Mouse (Mus musculus) gastrocnemius, postnatal 10 days (tissue): Measurements from ENCODE around the gene Gnl1. TPM values are rescaled to one million over a fixed set of nuclear protein-coding genes. Genes with fewer than 3 reads are reported as not detected.
"Not testable (repeated sequence)": the region's sequence is repeated elsewhere in the genome, so short reads cannot be mapped to it uniquely, and the experiment has no call there.

ENCODE experiments used
- DNase-seq: peaks from one replicate; pipeline ENCODE4 v3.0.0; 2021; ENCODE audit warnings: mixed read lengths
- long read RNA-seq, 2 experiments: library from polyadenylated mRNA; stranded (forward); transcript quantifications; one replicate each; pipeline ENCODE4 v2.0.0; 2021
- total RNA-seq, 2 experiments: library from RNA; stranded (reverse); gene quantifications; 2 replicates each; pipeline ENCODE4 v1.2.3; 2021

The Gnl1 gene
- 10 to 100 TPM; 21.7 to 28.5 TPM for total RNA-seq
- long read RNA-seq, experiment 1, transcript Gnl1-201 (12 exons, 2,848 nt): major isoform, 50 of 63 reads
- long read RNA-seq, experiment 1, partial matches to known transcripts: 11 of 63 reads
- long read RNA-seq, experiment 1, other reads (novel, unspliced or antisense): 2 of 63 reads
- long read RNA-seq, experiment 2, transcript Gnl1-201 (12 exons, 2,848 nt): major isoform, 52 of 63 reads
- long read RNA-seq, experiment 2, partial matches to known transcripts: 10 of 63 reads
- long read RNA-seq, experiment 2, other reads (novel, unspliced or antisense): 1 of 63 reads

GRCm38 (mm10) chr17:35979401-35980362, at the start of gene Gnl1, which contains the start of gene Prr3:
Gene Gnl1, plus strand, starts transcription at chr17:35979851.
Gene Prr3, minus strand, starts transcription at chr17:35980236.
- peak; percentile 86 for DNase-seq

- DNase-seq: no peak
Measured at GRCm38 (mm10) chr17:35930627-35931026, 49.0 kb upstream of the Gnl1 start.

GRCm38 (mm10) chr17:35932608-35933007, 47.0 kb upstream of the Gnl1 start:
- DNase-seq: no peak

GRCm38 (mm10) chr17:35935763-35936162, 43.9 kb upstream of the Gnl1 start:
- not testable (repeated sequence) for DNase-seq

DNA sequence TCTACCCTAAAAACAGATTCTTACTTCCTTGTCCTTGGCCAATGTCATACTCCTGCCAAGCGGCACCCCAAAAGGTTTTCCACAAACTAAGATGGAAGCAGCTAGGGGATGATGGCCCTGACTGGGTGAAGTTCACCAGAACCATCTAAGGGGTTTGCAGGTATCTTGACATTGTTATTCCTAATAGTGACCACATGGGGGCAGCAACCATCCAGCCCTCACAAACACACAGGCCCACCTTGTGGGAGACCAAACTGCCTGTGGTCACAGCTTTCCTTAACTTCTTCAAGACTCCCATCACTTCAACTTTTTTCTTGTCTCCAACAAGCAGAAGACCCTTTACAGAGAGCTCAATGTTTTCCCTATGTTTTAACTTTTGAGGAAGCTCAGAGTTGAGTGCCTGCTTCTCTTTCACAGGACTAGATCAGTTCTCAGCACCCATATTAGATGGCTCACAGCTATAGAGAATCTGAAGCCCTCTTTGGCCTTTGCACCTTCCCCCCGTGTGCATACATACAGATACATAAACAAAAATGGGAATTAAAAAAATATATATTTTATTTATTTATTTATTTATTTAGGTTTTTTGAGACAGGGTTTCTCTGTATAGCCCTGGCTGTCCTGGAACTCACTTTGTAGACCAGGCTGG, 41.8 kb upstream of the Gnl1 start:
- DNase-seq: no peak

GRCm38 (mm10) chr17:35939108-35939507, 40.5 kb upstream of the Gnl1 start:
- DNase-seq: no peak

GRCm38 (mm10) chr17:35939941-35940340, 39.7 kb upstream of the Gnl1 start:
- no peak for DNase-seq

GRCm38 (mm10) chr17:35950946-35951345, 28.7 kb upstream of the Gnl1 start:
- not testable (repeated sequence) for DNase-seq

DNA sequence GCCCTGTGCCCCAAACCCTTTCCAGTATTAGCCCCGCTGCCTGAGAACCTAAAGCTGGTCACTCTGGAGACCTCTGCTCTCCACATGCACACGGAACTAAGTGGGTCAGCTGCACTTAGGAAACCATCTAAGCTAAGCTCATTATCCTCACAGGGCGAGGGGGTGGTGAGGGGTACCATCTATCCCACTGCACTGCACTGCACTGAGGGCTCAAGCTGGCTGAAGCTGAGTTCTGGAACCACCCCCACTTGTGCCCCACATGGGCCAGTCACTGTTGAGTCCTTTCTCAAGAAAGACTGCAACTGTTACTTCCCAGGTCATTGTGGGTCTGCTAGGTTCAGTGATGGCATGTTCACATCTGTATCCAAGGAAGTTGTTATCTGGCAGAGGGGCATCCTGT, 27.1 kb upstream of the Gnl1 start:
- DNase-seq: not testable (repeated sequence)

DNA sequence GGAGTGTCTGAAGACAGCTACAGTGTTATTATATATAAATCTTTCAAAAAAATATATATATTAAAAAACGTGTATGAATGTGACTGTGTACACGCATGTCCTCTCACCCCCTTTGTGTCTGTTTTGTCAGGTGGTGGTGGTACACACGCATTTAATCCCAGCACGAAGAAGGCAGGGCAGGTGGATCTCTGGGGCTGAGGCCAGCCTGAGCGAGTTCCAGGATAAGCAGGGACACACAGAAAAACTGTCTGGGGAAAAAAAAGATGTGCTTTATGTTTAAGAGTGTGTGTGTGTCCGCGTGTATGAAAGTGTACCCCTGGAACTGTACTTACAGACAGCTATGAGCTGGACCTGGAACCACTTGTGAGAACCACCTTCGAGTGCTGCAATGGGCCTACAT, 25.0 kb upstream of the Gnl1 start:
- DNase-seq: no peak

DNA sequence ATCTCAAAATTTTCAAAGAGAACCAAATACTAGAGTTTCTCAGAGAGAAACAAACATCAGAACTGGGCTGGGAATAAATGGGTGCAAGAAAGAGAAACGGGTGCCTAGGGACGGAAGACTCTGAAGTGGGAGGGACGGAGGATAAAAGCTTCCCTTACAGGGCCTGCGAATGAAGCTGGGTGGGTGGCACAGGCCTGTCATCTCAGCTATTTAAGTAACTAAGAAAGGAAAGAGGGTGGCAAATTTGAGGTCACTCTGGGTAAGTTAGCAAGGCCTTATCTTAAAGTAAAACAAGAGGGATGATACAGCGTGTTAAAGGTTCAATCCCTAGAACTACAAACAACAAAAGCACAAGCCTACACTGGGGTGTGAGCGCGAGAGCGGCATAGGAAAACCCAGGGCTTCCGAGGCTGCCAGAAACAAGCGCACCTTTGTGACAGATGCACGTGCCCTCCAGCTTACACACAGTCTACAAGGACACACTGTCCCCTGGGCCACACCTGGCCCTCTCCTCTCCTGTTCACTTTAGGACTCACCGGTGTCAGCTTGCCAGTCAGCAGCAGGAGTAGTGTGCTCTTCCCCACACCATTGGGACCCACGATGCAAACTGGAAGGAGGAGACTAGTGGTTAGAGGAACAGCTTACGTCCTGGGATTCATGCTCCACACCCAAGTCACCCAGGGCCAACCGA, 21.0 kb upstream of the Gnl1 start:
- no peak for DNase-seq

DNA sequence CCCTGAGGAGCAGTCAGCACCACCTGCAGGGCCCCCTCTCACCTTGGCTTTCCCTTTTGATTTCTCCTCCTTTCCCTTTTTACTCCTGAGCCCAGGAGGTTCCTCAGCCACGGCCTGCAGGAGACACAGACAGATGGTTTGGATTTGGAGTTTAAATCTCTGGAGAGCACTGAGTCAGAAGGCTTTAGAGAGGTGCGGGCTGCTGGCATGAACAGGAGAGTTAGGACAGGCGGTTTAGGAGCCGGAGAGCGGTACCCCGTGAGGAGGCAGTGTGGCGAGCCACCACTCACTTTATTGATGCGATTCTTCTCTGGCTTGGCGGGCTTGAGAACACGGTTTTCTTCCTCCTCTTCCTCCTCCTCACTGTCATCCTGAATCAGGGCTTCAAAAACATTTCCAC, 16.4 kb upstream of the Gnl1 start:
- no peak for DNase-seq

DNA sequence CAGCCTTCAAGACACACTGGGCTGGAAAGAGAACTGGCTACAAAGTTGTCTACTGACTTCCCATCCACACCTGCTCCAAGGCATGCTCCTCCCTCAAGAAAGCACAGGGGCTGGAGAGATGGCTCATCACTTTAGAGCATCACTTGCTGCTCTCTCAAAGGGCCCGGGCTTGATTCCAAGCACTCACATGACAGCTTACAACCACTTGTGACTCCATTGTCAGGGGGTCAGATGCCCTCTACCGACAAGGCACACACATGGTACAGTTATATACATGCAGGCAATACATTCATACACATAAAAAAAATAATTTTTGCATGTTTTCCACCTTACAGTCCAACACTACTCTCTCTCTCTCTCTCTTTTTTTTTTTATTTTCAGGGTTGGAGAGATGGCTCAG, 12.0 kb upstream of the Gnl1 start:
- peak; percentile 2 for DNase-seq

- peak; percentile 99 for DNase-seq
Measured at GRCm38 (mm10) chr17:35969418-35970389, 9.9 kb upstream of the Gnl1 start, which contains the start of gene Abcf1. Gene Abcf1, minus strand, starts transcription at chr17:35969761.

- DNase-seq: no peak
Measured at GRCm38 (mm10) chr17:35972131-35972530, 7.5 kb upstream of the Gnl1 start.

DNA sequence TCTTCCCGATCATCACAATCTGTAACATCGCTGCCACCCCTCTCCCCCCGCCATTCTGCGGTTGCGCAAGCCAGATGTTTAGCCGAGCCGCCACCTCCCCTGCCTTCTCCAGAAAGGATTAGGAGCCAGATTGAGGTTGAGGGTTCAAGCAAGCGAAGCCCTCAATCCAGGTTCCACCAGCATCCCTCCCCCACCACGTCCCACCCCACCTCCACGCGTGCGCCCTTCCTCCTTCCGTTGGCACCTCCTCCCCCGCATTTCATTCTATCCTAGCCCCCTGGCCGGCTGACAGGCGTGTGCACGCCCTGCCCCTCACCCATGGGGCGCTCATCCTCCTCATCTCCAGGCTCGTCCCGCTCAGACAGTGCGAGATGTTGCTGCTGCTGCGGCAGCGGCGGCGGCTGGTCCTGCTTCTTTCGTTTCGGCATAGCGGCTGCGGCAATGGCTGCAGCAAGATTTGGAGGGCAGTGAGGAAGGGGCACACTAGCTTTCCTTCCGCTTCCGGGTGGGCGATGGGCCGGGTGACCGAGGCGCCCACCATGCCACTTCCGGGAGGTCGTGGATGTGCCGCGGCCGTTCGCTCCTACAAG, 745 bp upstream of the Gnl1 start:
- peak; percentile 75 for DNase-seq

DNA sequence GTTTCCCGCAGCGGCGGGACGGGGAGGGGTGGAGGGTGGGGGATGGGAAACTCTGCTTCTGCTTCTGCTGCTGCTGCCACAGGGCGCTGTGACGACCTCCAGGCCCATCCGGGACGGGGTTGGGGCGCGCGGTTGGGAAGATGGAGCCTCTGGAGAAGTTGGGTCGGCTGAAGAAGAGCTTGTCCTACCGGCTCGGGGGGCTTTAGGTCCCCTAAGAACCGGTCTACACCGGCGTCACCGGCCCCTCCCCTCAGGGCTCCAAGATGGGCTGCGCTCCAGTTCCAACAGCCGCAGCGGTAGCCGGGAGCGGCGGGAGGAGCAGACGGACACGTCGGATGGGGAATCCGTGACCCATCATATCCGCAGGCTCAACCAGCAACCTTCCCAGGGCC, 708 bp downstream of the Gnl1 start:
- DNase-seq: peak; percentile 70

DNA sequence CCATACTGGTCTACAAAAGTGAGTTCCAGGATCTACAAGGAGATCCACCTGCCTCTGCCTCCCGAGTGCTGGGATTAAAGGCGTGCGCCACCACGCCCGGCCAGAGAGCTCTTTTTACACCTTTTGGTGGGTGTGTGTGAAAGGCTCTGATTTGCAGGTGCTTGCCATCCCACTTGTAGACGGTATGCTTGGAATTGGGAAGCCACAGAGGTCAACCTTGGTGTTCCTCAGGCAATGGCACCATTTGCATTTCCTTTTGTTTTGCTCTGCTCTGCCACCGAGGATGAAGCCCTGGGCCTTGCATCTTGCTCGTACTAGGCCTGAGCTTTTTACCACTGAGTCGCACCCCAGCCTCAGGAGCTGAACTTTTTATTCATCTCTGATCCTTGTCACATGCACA, 2.1 kb downstream of the Gnl1 start:
- DNase-seq: no peak

GRCm38 (mm10) chr17:35991781-35992180, 12.1 kb downstream of the Gnl1 start:
- DNase-seq: no peak

DNA sequence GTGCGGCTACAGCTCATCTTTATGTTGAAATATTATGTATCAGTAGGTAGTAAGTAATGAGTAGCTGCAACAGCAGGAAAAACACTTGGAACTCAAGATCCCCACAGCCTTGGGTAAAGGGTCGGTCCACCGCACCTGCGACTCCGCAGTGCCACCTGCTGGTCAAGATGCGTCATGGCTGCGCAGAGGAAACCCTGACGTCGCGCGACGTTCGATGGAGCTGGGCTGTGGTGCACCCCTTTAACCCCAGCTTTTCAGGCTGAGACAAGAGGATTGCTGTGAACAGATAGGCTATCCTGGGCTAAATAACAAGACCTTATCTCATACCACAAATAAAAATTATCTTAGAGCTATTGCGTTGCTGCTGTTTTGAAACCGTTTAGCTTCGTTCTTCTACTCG, 14.0 kb downstream of the Gnl1 start:
- peak; percentile 84 for DNase-seq
